Mouse (Mus musculus): ENCODE measurements around the gene Mthfd2. TPM values are rescaled to one million over a fixed set of nuclear protein-coding genes. Genes with fewer than 3 reads are reported as not detected.
A peak's percentile ranks its signal among the peaks of the same experiment; 100 is the strongest.

The Mthfd2 gene
- 27.0 and 31.3 TPM in 2 replicates for polyA plus RNA-seq (2014; fragmentation: Nextera tagmentation; extraction: Ambion mirVana)

- H3K4me3 ChIP-seq (replicated peaks; ENCODE audit: low read depth, low read length) = peak within 1 kb of the TSS; percentile 89
- H3K4me1 ChIP-seq (ENCODE audit: control insufficient read depth, insufficient read depth, low read length) = peaks cover 15% of the 10 kb centered on the region
- H3K9ac ChIP-seq (replicated peaks; ENCODE audit: low read length) = peak within 1 kb of the TSS; percentile 97
- H3K36me3 ChIP-seq (ENCODE audit: control insufficient read depth, insufficient read depth, low read length) = peaks cover 18% of the 10 kb centered on the region
- peak within 1 kb of the TSS; percentile 85 for H3K4me2 ChIP-seq (ENCODE audit: low read length)
- ATAC-seq (ENCODE audit: low FRiP score, low TSS enrichment) (peak; percentile 99), DNase-seq (peak; percentile 96)
- no peaks in the 10 kb centered on the region for H3K9me3 ChIP-seq (ENCODE audit: control insufficient read depth, low read length)
- no peaks in the 10 kb centered on the region for H3K27me3 ChIP-seq (ENCODE audit: control insufficient read depth, insufficient read depth, low read length)
- WGBS = 2% methylated on average over 65 of the region's 65 CpGs
- H3K27ac ChIP-seq (replicated peaks; ENCODE audit: low read depth, low read length) = peak within 1 kb of the TSS; percentile 89
Measured at GRCm38 (mm10) chr6:83325525-83326393, at the start of gene Mthfd2, which contains the start of gene Mob1a. TSS of gene Mthfd2 (minus strand) at chr6:83325908. TSS of gene Mob1a (plus strand) at chr6:83326016.

DNA sequence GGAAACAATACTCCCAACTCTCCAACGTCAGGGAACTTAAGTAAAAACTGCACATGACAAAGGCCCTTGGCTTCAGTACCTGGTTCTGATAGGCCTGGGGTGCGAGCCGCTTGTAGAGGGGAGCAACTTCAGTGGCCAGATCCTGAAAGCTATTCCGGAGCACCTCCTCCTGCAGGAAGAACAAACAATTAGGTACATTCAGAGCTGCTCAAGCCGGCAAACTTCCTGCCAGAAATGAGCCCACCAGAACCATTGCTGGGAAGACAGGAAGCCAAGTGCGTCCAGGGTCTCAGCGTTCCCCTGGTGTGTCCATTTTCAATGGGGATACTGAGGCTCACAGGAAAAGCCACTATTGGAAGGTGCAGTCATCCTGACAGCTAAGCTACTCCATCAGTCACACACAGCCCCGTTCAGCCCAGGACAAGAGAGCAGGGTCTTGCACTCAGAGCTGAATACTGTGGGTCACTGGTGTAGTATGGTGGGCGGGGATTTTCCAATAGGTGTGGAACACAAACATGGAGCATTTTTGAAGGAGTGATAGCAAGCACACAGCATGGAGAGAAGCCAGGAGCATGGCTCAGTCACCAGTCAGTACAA is 48.1 kb upstream of the Mthfd2 start:
- no peaks in the 10 kb centered on the region for H3K9me3 ChIP-seq (ENCODE audit: control insufficient read depth, low read length)
- H3K4me2 ChIP-seq (ENCODE audit: low read length) = no peak overlapping the region
- ATAC-seq (ENCODE audit: low FRiP score, low TSS enrichment) (no peak), DNase-seq (no peak)
- WGBS = 88% methylated on average over 9 of the region's 9 CpGs
- no peak overlapping the region for H3K27ac ChIP-seq (replicated peaks; ENCODE audit: low read depth, low read length)
- no peak overlapping the region for H3K9ac ChIP-seq (replicated peaks; ENCODE audit: low read length)
- H3K4me3 ChIP-seq (replicated peaks; ENCODE audit: low read depth, low read length) = no peak overlapping the region
- no peaks in the 10 kb centered on the region for H3K4me1 ChIP-seq (ENCODE audit: control insufficient read depth, insufficient read depth, low read length)
- H3K27me3 ChIP-seq (ENCODE audit: control insufficient read depth, insufficient read depth, low read length) = no peaks in the 10 kb centered on the region
- H3K36me3 ChIP-seq (ENCODE audit: control insufficient read depth, insufficient read depth, low read length) = peaks cover 100% of the 10 kb centered on the region

DNA sequence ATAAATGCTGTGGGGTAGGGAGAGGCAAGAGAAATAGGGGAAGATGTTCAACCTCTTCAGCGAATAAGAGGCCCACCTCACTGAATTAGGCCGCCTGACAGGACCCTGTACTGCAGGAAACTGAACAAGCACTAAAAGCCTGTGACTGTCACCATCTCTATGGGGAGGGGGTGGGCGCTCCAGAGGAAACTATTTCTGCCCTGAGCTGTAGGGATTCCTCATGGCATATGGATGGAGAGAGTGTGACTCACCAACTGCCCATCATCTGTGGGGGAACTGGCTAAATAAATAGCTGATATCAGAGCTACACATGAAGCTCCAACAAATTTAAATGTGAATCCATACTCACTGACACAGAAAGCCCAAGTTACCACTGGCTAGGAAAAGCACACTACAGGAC is 45.6 kb upstream of the Mthfd2 start:
- Histone ChIP-seq H3K27ac (replicated peaks; ENCODE audit: low read depth, low read length) (no peak overlapping the region), H3K36me3 (ENCODE audit: control insufficient read depth, insufficient read depth, low read length) (peaks cover 99% of the 10 kb centered on the region), H3K4me3 (replicated peaks; ENCODE audit: low read depth, low read length) (no peak overlapping the region), H3K27me3 (ENCODE audit: control insufficient read depth, insufficient read depth, low read length) (no peaks in the 10 kb centered on the region), H3K9me3 (ENCODE audit: control insufficient read depth, low read length) (no peaks in the 10 kb centered on the region), H3K4me1 (ENCODE audit: control insufficient read depth, insufficient read depth, low read length) (no peaks in the 10 kb centered on the region), H3K9ac (replicated peaks; ENCODE audit: low read length) (no peak overlapping the region), H3K4me2 (ENCODE audit: low read length) (no peak overlapping the region)
- ATAC-seq (ENCODE audit: low FRiP score, low TSS enrichment) (no peak), DNase-seq (no peak)
- 93% methylated on average over 3 of the region's 3 CpGs for WGBS

GRCm38 (mm10) chr6:83370316-83370965 is 44.7 kb upstream of the Mthfd2 start:
- H3K4me3 ChIP-seq (replicated peaks; ENCODE audit: low read depth, low read length) = no peak overlapping the region
- H3K4me2 ChIP-seq (ENCODE audit: low read length) = no peak overlapping the region
- peaks cover 94% of the 10 kb centered on the region for H3K36me3 ChIP-seq (ENCODE audit: control insufficient read depth, insufficient read depth, low read length)
- ATAC-seq (ENCODE audit: low FRiP score, low TSS enrichment) (no peak), DNase-seq (no peak)
- H3K27ac ChIP-seq (replicated peaks; ENCODE audit: low read depth, low read length) = no peak overlapping the region
- H3K9ac ChIP-seq (replicated peaks; ENCODE audit: low read length) = no peak overlapping the region
- H3K4me1 ChIP-seq (ENCODE audit: control insufficient read depth, insufficient read depth, low read length) = no peaks in the 10 kb centered on the region
- no peaks in the 10 kb centered on the region for H3K27me3 ChIP-seq (ENCODE audit: control insufficient read depth, insufficient read depth, low read length)
- no peaks in the 10 kb centered on the region for H3K9me3 ChIP-seq (ENCODE audit: control insufficient read depth, low read length)
- 95% methylated on average over 21 of the region's 21 CpGs for WGBS

- Histone ChIP-seq H3K4me3 (replicated peaks; ENCODE audit: low read depth, low read length) (no peak overlapping the region), H3K4me1 (ENCODE audit: control insufficient read depth, insufficient read depth, low read length) (no peaks in the 10 kb centered on the region), H3K9ac (replicated peaks; ENCODE audit: low read length) (no peak overlapping the region), H3K4me2 (ENCODE audit: low read length) (no peak overlapping the region), H3K9me3 (ENCODE audit: control insufficient read depth, low read length) (no peaks in the 10 kb centered on the region), H3K27me3 (ENCODE audit: control insufficient read depth, insufficient read depth, low read length) (no peaks in the 10 kb centered on the region), H3K27ac (replicated peaks; ENCODE audit: low read depth, low read length) (no peak overlapping the region), H3K36me3 (ENCODE audit: control insufficient read depth, insufficient read depth, low read length) (peaks cover 64% of the 10 kb centered on the region)
- no peak for ATAC-seq (ENCODE audit: low FRiP score, low TSS enrichment)
- no peak for DNase-seq
- 93% methylated on average over 12 of the region's 12 CpGs for WGBS
Measured at GRCm38 (mm10) chr6:83363075-83363474, 37.4 kb upstream of the Mthfd2 start.

DNA sequence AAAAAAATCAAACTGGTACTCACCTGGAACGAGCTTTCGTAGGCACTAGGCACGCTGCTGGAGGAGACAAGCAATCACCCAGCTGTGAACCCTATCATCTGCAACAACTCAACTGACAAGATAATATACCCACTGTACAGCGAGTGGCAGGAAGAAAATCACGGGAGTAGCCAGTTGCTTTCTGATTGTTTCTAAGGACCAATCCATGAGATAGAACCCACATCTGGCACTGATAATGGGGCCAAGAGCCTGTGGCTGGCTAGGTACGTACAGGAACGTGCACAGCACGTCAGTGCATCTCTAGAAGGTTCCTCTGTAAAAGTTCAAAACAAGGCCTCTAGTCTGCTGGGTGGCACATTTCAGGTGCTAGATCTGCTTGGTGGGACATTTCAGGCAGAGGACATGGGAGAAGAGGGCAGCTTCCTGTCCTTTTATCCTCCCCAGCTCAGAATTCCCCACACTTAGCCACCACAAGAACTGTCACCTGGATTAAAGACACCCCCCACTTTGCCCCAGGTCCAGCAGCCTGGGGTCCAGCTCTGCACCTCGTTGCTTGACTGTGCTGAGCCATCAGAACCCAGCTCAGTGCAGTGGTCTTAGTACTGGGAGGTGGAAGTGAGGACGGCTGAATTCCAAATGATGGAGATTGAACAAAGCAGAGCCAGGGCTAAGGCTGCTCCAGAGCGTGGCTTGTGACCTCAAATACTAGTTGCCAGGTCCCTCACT is 36.0 kb upstream of the Mthfd2 start:
- ATAC-seq (ENCODE audit: low FRiP score, low TSS enrichment) = no peak
- Histone ChIP-seq H3K4me3 (replicated peaks; ENCODE audit: low read depth, low read length) (no peak overlapping the region), H3K9me3 (ENCODE audit: control insufficient read depth, low read length) (no peaks in the 10 kb centered on the region), H3K9ac (replicated peaks; ENCODE audit: low read length) (no peak overlapping the region), H3K27me3 (ENCODE audit: control insufficient read depth, insufficient read depth, low read length) (no peaks in the 10 kb centered on the region), H3K27ac (replicated peaks; ENCODE audit: low read depth, low read length) (no peak overlapping the region), H3K4me1 (ENCODE audit: control insufficient read depth, insufficient read depth, low read length) (no peaks in the 10 kb centered on the region), H3K4me2 (ENCODE audit: low read length) (no peak overlapping the region), H3K36me3 (ENCODE audit: control insufficient read depth, insufficient read depth, low read length) (peaks cover 55% of the 10 kb centered on the region)
- WGBS = 92% methylated on average over 11 of the region's 11 CpGs
- DNase-seq = no peak

DNA sequence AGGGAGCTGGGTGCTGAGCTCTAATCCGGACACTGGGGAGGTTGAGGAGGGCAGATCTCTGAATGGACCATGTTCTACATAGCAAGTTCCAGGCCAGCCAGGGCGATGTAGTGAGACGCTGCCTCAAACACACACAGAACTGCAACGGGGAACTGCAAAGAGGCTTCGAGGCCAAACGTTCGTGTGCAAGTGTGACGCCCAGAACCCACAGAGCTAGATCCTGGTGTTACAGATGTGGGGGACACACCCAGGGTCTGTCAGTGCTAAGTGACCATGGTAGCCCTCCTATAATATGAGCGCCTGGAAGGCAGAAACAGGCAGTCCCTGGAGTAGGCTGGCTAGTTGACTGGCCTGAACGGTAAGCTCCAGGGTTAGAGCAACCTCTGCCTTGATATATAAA is 31.7 kb upstream of the Mthfd2 start:
- Histone ChIP-seq H3K4me1 (ENCODE audit: control insufficient read depth, insufficient read depth, low read length) (no peaks in the 10 kb centered on the region), H3K27ac (replicated peaks; ENCODE audit: low read depth, low read length) (no peak overlapping the region), H3K4me2 (ENCODE audit: low read length) (no peak overlapping the region), H3K4me3 (replicated peaks; ENCODE audit: low read depth, low read length) (no peak overlapping the region), H3K36me3 (ENCODE audit: control insufficient read depth, insufficient read depth, low read length) (peaks cover 55% of the 10 kb centered on the region), H3K9me3 (ENCODE audit: control insufficient read depth, low read length) (no peaks in the 10 kb centered on the region), H3K9ac (replicated peaks; ENCODE audit: low read length) (no peak overlapping the region), H3K27me3 (ENCODE audit: control insufficient read depth, insufficient read depth, low read length) (no peaks in the 10 kb centered on the region)
- ATAC-seq (ENCODE audit: low FRiP score, low TSS enrichment) (no peak), DNase-seq (no peak)
- 92% methylated on average over 10 of the region's 10 CpGs for WGBS

GRCm38 (mm10) chr6:83356569-83357138 is 30.9 kb upstream of the Mthfd2 start:
- 24% methylated on average over 7 of the region's 7 CpGs for WGBS
- H3K27ac ChIP-seq (replicated peaks; ENCODE audit: low read depth, low read length) = no peak overlapping the region
- ATAC-seq (ENCODE audit: low FRiP score, low TSS enrichment) = peak; percentile 64; the same call in 1 of the 2 replicates
- H3K9me3 ChIP-seq (ENCODE audit: control insufficient read depth, low read length) = no peaks in the 10 kb centered on the region
- no peaks in the 10 kb centered on the region for H3K27me3 ChIP-seq (ENCODE audit: control insufficient read depth, insufficient read depth, low read length)
- H3K4me2 ChIP-seq (ENCODE audit: low read length) = no peak overlapping the region
- peak; percentile 92 for DNase-seq
- peaks cover 51% of the 10 kb centered on the region for H3K36me3 ChIP-seq (ENCODE audit: control insufficient read depth, insufficient read depth, low read length)
- no peak overlapping the region for H3K9ac ChIP-seq (replicated peaks; ENCODE audit: low read length)
- H3K4me1 ChIP-seq (ENCODE audit: control insufficient read depth, insufficient read depth, low read length) = no peaks in the 10 kb centered on the region
- no peak overlapping the region for H3K4me3 ChIP-seq (replicated peaks; ENCODE audit: low read depth, low read length)

Data from midbrain, embryonic 14.5 days (tissue).